Mouse (Mus musculus) granulocyte monocyte progenitor cell, adult 5-6 weeks (primary cell): ENCODE data around the gene Irf4. TPM values are rescaled to one million over a fixed set of nuclear protein-coding genes. Genes with fewer than 3 reads are reported as not detected.
A peak's percentile ranks its signal among the peaks of the same experiment; 100 is the strongest.

Experiments used
- ATAC-seq: replicated peaks from 2 replicates; pipeline ENCODE4 v1.8.0; 2016; ENCODE audit warnings: mild to moderate bottlenecking, moderate TSS enrichment, inconsistent platforms; ENCODE audit not compliant: poor library complexity, severe bottlenecking
- total RNA-seq, 2 experiments: library from RNA; stranded (forward) in 1 of 2; stranded (reverse) in 1 of 2; fragments of 200-712, 200-1000 nt in 1 of 2; fragments of >200 nt in 1 of 2; fragmentation: Nextera tagmentation in 1 of 2; gene quantifications; 2 replicates each; pipeline ENCODE4 v1.2.3; 2014 to 2017

The Irf4 gene
- total RNA-seq, 2 experiments from 2014 or later: 0.36 TPM; not detected in 1

GRCm38 (mm10) chr13:30737257-30737656, 11.8 kb upstream of the Irf4 start:
- ATAC-seq: no peak

- peak; percentile 96 for ATAC-seq
These were observed 10.7 kb upstream of the Irf4 start for GRCm38 (mm10) chr13:30738310-30738840.

- ATAC-seq: no peak
These were observed 7.9 kb upstream of the Irf4 start for GRCm38 (mm10) chr13:30741172-30741571.

GRCm38 (mm10) chr13:30742411-30742970, 6.5 kb upstream of the Irf4 start:
- no peak for ATAC-seq

DNA sequence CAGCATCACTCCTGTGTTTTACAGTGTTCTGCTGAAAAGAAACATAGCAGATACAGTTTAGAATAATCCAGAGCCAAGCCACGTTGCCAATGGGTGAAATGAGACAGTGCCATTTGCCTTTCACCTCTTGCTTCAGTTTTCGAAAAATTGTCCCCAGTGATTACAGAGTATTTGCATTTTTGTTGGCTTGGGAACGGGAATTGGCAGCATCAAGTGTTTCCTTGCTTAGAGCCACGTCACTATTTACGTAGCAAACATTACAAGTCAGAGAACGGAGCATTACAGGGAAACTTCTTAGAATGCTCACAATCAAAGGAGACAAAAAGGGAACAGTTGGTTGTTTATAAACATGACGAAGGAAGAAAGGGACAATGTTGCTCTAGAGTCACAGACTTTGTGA, 3.9 kb upstream of the Irf4 start:
- no peak for ATAC-seq

GRCm38 (mm10) chr13:30747068-30747467, 2.0 kb upstream of the Irf4 start:
- no peak for ATAC-seq

- ATAC-seq: no peak
These were observed 1.5 kb upstream of the Irf4 start for GRCm38 (mm10) chr13:30747504-30747903.

GRCm38 (mm10) chr13:30748321-30748720, 705 bp upstream of the Irf4 start:
- ATAC-seq: no peak

DNA sequence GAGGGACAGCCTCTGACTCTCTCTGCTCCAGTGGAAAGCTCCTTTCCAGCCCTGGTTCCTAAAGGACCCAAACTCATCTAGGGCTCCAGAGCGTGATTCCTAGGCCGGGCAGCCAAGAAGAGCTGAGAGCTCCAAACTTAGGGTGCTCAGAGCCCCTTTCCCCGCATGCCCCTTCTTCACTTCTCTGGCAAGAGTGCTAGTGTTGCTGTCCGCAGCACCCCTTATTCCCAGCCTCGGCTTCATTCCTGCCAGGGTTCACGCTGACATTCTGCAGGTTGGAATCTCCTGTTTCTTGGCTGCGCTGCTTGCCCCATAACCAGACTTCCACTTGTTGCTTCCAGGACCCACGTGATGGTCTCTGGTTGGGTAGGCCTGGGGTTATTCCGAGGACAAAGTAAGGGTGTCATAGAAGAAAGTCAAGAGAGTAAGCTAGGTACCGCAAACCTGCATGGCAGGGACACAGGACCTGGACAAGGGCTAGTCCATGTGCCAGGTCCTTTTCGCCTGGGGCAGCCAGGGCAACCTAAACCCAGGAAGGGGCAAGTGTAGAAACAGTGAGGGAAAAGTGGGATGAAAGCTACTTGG, 623 bp downstream of the Irf4 start:
- no peak for ATAC-seq

GRCm38 (mm10) chr13:30750461-30751303, 1.7 kb downstream of the Irf4 start:
- ATAC-seq: peak; percentile 20

- no peak for ATAC-seq
These were observed 2.2 kb downstream of the Irf4 start for GRCm38 (mm10) chr13:30751304-30751580.

DNA sequence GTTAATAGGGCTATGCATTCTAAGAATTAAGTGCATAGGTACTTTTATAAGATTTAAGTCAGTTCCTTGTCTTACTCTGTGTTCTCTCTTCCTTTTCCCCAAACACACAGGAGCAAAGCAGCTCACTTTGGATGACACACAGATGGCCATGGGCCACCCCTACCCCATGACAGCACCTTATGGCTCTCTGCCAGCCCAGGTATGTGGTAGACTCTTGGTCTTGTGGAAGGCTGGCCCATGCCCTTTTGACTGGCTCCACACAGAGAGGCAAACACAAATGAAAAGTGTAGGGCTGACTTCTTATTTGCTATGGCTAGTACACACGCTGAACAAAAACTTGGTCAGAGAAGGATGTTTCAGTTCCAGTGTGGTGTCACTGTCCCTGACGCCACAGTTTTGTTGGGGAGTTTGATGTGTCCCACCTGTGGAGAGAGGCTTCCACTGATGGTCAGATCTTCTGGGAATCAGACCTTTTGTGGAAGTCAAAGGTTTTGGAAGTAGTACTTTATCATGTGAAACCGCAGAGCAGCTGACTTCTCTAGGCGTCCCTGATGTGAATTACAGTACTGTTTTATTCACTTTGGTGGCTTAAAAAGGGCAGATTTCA, 3.7 kb downstream of the Irf4 start:
- no peak for ATAC-seq

DNA sequence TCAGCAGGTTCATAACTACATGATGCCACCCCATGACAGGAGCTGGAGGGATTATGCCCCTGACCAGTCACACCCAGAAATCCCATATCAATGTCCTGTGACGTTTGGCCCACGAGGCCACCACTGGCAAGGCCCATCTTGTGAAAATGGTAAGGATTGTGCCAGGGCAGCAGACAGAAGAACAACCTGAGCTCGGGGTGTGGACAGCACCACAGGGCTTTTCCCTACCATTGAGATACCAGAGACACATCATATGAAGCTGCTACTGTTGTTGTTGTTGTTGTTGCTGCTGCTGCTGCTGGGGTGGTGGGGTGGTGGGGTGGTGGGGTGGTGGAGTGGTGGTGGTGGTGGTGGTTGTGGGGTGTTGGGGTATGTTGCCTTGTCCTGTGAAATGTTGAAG, 4.4 kb downstream of the Irf4 start:
- ATAC-seq: no peak

- ATAC-seq: no peak
These were observed 5.0 kb downstream of the Irf4 start for GRCm38 (mm10) chr13:30754066-30754465.

DNA sequence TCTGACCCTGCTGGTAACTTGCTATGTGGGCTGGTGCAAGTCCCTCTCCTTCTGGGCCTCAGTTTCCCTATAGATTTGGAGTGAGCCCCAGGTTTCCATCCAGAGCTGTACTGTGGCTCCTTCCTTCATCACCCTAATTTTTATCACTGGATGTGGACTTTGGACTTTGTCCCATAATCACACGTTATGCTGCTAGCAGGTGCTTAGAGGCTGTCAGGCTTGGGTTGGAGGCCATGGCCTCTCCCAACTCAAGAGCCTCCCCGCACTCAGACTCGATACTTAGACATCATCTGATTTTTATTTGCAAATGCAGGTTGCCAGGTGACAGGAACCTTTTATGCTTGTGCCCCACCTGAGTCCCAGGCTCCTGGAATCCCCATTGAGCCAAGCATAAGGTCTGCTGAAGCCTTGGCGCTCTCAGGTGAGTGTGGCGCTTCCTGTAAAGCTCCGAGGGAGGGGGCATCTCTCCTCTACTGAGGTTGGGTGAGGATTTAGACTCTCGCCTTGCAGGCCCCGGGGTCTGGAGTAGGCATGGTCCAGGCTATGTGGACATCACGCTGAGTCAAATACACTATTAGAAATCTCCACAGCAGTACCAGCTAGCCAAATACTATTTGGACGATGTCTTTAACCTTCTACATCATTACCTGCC, 5.9 kb downstream of the Irf4 start:
- ATAC-seq: no peak

DNA sequence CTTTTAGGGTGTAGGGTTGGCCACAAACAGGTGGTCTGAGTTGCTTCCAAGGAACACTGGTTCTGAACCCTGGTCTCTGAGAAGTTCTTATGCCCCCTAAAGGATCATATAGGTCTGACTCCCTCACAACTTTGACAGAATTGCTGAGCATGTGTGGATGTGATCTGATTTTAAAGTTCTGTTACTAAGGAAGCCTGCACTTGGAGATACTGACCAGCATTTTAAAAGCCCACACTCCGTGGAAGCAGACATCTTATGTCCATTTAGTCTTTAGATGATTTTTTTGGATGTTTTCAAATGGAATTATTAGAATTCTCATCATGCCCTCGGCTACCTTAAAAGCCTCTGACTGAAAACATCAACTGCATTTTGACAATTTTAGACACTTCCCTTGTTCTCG, 6.6 kb downstream of the Irf4 start:
- ATAC-seq: no peak

GRCm38 (mm10) chr13:30755998-30756639, 7.1 kb downstream of the Irf4 start:
- no peak for ATAC-seq

GRCm38 (mm10) chr13:30757264-30757900, 8.4 kb downstream of the Irf4 start:
- ATAC-seq: no peak

- no peak for ATAC-seq
These were observed 9.9 kb downstream of the Irf4 start for GRCm38 (mm10) chr13:30758789-30759381.
